Mouse (Mus musculus): ENCODE data around the gene Colgalt2.
"Not testable (repeated sequence)": the region's sequence is repeated elsewhere in the genome, so short reads cannot be mapped to it uniquely, and the experiment has no call there.

Colgalt2 gene

GRCm38 (mm10) chr1:152399790-152400555 lies at the start of gene Colgalt2:
Colgalt2 (plus strand) TSS chr1:152399830.
- in situ Hi-C loops (cut with MboI, MseI), result no loop called here

GRCm38 (mm10) chr1:152356721-152357120 lies 42.9 kb upstream of the Colgalt2 start:
- in situ Hi-C loops (cut with MboI, MseI), result no loop called here

GRCm38 (mm10) chr1:152368311-152369088 lies 31.1 kb upstream of the Colgalt2 start:
- in situ Hi-C loops (cut with MboI, MseI), result no loop called here

- in situ Hi-C loops (cut with MboI, MseI), result no loop called here
Measured at GRCm38 (mm10) chr1:152369139-152369538, 30.5 kb upstream of the Colgalt2 start.

GRCm38 (mm10) chr1:152378311-152378710 lies 21.3 kb upstream of the Colgalt2 start:
- in situ Hi-C loops (cut with MboI, MseI), result loop anchor here (10.0 kb wide), 1 partner anchor 554 kb away; no protein-coding TSS in a partner anchor

- in situ Hi-C loops (cut with MboI, MseI), result no loop called here
Measured at GRCm38 (mm10) chr1:152384589-152384988, 15.0 kb upstream of the Colgalt2 start.

- in situ Hi-C loops (cut with MboI, MseI), result not testable (repeated sequence)
Measured at GRCm38 (mm10) chr1:152385693-152386092, 13.9 kb upstream of the Colgalt2 start.

GRCm38 (mm10) chr1:152386188-152386835 lies 13.3 kb upstream of the Colgalt2 start, which contains the start of gene Tsen15:
Tsen15 (minus strand) TSS chr1:152386688.
- in situ Hi-C loops (cut with MboI, MseI), result no loop called here

- in situ Hi-C loops (cut with MboI, MseI), result no loop called here
Measured at GRCm38 (mm10) chr1:152389271-152389670, 10.4 kb upstream of the Colgalt2 start.

GRCm38 (mm10) chr1:152394137-152394536 lies 5.5 kb upstream of the Colgalt2 start:
- in situ Hi-C loops (cut with MboI, MseI), result no loop called here

GRCm38 (mm10) chr1:152394956-152395515 lies 4.6 kb upstream of the Colgalt2 start:
- in situ Hi-C loops (cut with MboI, MseI), result no loop called here

GRCm38 (mm10) chr1:152398708-152399107 lies 922 bp upstream of the Colgalt2 start:
- in situ Hi-C loops (cut with MboI, MseI), result no loop called here

GRCm38 (mm10) chr1:152400556-152401540 lies 1.2 kb downstream of the Colgalt2 start:
- in situ Hi-C loops (cut with MboI, MseI), result no loop called here

GRCm38 (mm10) chr1:152407021-152407946 lies 7.7 kb downstream of the Colgalt2 start:
- in situ Hi-C loops (cut with MboI, MseI), result no loop called here

- in situ Hi-C loops (cut with MboI, MseI), result no loop called here
Measured at GRCm38 (mm10) chr1:152409356-152409755, 9.7 kb downstream of the Colgalt2 start.

GRCm38 (mm10) chr1:152410657-152411056 lies 11.0 kb downstream of the Colgalt2 start:
- in situ Hi-C loops (cut with MboI, MseI), result no loop called here

- in situ Hi-C loops (cut with MboI, MseI), result no loop called here
Measured at GRCm38 (mm10) chr1:152413116-152413515, 13.5 kb downstream of the Colgalt2 start.

GRCm38 (mm10) chr1:152413961-152414360 lies 14.3 kb downstream of the Colgalt2 start:
- in situ Hi-C loops (cut with MboI, MseI), result no loop called here

- in situ Hi-C loops (cut with MboI, MseI), result no loop called here
Measured at GRCm38 (mm10) chr1:152414451-152414850, 14.8 kb downstream of the Colgalt2 start.

All from T-helper 1 cell (primary cell).